In genomic region chr9:54416238-54416637, GRCm38 (mm10) we compare ENCODE assay signal across 14 mouse cellular contexts.
DNase-seq lines count a peak whose midpoint lies in the region; ATAC-seq and TF ChIP-seq lines count a peak whose summit lies in the region.
"Had no signal": no experiment of that assay in that cellular context is flagged by ENCODE, and none has a peak within 500 bp of the region (broad histone marks: within the 10 kb centered on the region; RNA-seq: fewer than 3 reads in every experiment).

No protein-coding gene starts in this region.

- H3K9me3 ChIP-seq in hindbrain, postnatal 0 days (ENCODE audit: low read length), result no peaks in the 10 kb centered on the region
- H3K9me3 ChIP-seq in hindbrain, embryonic 10.5 days, result no peaks in the 10 kb centered on the region
- H3K9me3 ChIP-seq: G1E; heart, embryonic 12.5 days; hindbrain, embryonic 15.5 days had no signal

- H3K4me2 ChIP-seq in hindbrain, postnatal 0 days (ENCODE audit: low read depth, low read length), result no peak overlapping the region
- H3K4me2 ChIP-seq: heart, embryonic 12.5 days; hindbrain, embryonic 15.5 days had no signal

- no peaks in the 10 kb centered on the region for H3K4me1 ChIP-seq in hindbrain, postnatal 0 days (ENCODE audit: insufficient read depth, low read length)
- no peaks in the 10 kb centered on the region for H3K4me1 ChIP-seq in hindbrain, embryonic 10.5 days (replicated peaks)
- H3K4me1 ChIP-seq: heart, embryonic 12.5 days; hindbrain, embryonic 15.5 days had no signal

- H3K9ac ChIP-seq in hindbrain, postnatal 0 days (replicated peaks; ENCODE audit: low read length), result no peak overlapping the region
- H3K9ac ChIP-seq: heart, embryonic 12.5 days; hindbrain, embryonic 15.5 days had no signal

- WGBS in hindbrain, postnatal 0 days, result 94% methylated on average over 2 of the region's 2 CpGs
- 98% methylated on average over 2 of the region's 2 CpGs for WGBS in hindbrain, embryonic 10.5 days

- H3K36me3 ChIP-seq in hindbrain, postnatal 0 days (ENCODE audit: insufficient read depth, low read length), result peaks cover 6% of the 10 kb centered on the region
- H3K36me3 ChIP-seq in hindbrain, embryonic 10.5 days, result no peaks in the 10 kb centered on the region; the same call in 1 of the 2 replicates
- H3K36me3 ChIP-seq: G1E; heart, embryonic 12.5 days had no signal

- DNase-seq in hindbrain, postnatal 0 days (ENCODE audit: low spot score), result no peak
- DNase-seq in hindbrain, embryonic 10.5 days (ENCODE audit: low spot score), result no peak
- DNase-seq in 416B (ENCODE audit: low read depth) (peak; percentile 36), ES-CJ7 (ENCODE audit: low read depth, low spot score) (peak; percentile 34)
- DNase-seq in embryo, embryonic 11 days, result peak; percentile 6
- no peak for DNase-seq in frontal cortex, postnatal 25 days (ENCODE audit: low spot score in 2 of 2)
- DNase-seq in cerebellum, adult 9-10 months, result no peak
- DNase-seq: adrenal gland, postnatal 36 days; cerebellum, adult 11-12 months; kidney, postnatal 10 days; lung, postnatal 36 days had no signal

- TF ChIP-seq CTCF in hindbrain, postnatal 0 days (IDR thresholded peaks at IDR 0.05; ENCODE audit: low read depth), result peak; percentile 57

- H3K27ac ChIP-seq in hindbrain, postnatal 0 days, result no peak overlapping the region
- H3K27ac ChIP-seq in hindbrain, embryonic 10.5 days, result no peak overlapping the region
- H3K27ac ChIP-seq: hindbrain, embryonic 15.5 days had no signal

- no peaks in the 10 kb centered on the region for H3K27me3 ChIP-seq in hindbrain, postnatal 0 days (ENCODE audit: insufficient read depth, low read length)
- no peaks in the 10 kb centered on the region for H3K27me3 ChIP-seq in hindbrain, embryonic 10.5 days (ENCODE audit: insufficient read depth, poor library complexity, severe bottlenecking)
- H3K27me3 ChIP-seq: heart, embryonic 12.5 days; hindbrain, embryonic 15.5 days had no signal

- no peak overlapping the region for H3K4me3 ChIP-seq in hindbrain, postnatal 0 days (ENCODE audit: low read length)
- H3K4me3 ChIP-seq in hindbrain, embryonic 10.5 days, result no peak overlapping the region
- H3K4me3 ChIP-seq: heart, embryonic 12.5 days; hindbrain, embryonic 15.5 days had no signal

- ATAC-seq in hindbrain, postnatal 0 days, result no peak

Comparison
In these comparisons a context has a peak if more than half of its experiments do, and no peak if none do; other contexts are left out.
1. DNase-seq: peak in 416B (single experiment), ES-CJ7 (single experiment) and embryo, embryonic 11 days (single experiment); none in hindbrain, postnatal 0 days (single experiment), hindbrain, embryonic 10.5 days (single experiment), frontal cortex, postnatal 25 days (0 of 2) and cerebellum, adult 9-10 months (single experiment).